Mouse (Mus musculus) thymus, postnatal 4 days (tissue): ENCODE measurements around the gene Smg6.

Source experiments
- DNase-seq: peaks from one replicate; pipeline ENCODE4 v3.0.0; 2021

Gene Smg6

DNA sequence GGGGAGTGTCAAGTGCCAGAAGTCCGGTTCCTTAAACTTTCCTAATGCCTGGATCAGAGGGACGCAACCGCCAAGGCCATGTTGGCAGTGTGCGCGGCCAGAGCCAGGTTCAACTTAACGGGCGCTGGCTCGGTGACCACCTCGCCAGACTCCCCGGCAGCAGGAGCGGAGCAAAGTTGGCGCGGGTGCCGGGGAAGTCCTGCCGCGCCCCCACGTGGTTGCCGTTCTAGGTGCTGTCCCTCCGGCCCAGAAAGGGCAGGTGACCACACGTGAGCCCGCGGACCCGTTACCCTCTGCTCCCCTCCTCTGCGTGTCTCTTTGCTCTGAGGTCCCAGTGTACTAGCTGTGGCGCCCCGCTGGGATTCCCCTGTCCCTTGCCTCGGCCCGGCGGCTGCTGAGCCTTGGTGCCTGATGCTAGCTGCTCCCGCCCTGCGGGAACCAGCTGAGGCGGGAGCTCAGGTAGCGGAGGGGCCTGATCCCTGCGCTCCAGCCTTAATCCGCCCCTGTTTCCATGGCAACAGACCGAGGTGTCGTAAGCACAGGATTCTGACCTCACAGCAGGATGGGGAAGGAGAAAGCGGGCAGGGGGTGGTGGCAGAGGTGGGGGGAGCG, 269.3 kb downstream of the Smg6 start:
- peak; percentile 77 for DNase-seq

DNA sequence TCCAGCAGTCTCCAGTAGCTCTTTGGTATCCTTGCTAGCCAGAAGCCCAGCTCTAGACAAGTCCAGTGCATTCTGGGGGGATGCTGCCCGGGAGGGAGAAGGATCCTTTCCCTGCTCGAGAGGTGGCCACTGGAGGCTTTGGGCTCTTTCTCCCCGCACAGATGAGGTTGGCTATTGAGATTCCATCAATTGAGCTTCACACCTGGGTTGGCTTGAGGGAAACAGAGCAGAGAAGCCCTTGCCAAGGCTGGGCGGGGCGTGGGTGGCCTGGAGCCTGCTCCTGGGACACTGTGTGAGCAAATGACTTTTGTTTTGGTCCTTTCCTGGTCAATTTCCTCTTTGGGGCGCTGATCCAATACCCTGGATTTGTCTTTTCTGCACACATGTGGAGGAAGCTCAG, 270.5 kb downstream of the Smg6 start:
- no peak for DNase-seq

DNA sequence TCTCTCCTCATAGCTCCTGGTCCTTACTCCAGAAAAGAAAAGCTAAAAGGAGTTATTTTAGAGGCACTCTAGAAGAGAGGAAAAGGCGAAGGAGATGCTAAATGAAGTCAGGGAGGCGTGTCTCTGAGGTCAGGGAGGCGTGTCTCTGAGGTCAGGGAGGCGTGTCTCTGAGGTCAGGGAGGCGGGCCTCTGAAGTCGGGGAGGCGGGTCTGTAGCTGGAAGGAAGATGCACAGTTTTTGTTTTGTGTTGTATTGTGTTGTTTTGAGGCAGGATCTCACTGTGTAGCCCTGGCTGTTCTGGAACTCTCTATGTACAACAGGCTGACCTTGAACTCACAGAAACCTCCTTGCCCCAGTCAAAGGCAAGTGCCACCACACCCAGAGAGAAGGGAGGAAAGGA, 272.3 kb downstream of the Smg6 start:
- DNase-seq, result peak; percentile 52

DNA sequence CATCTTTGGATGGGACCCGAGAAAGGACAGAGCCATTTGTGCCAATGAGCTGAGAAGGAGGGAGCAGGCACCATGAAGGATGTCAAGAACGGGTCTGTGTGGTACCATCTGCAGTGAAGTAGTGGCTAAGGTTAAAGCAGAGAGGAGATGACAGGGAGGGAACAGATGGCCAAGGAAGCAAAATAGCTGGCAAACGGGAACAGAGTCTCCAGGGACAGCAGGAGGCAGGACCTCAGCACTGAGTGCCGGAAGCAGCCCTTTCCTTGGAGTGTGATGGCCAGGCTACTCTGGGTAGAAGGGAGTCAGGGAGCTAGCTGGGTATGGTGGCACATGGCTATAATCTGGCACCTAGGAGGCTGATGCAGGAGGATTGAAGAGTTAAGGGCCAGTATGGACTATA, 273.2 kb downstream of the Smg6 start:
- DNase-seq, result no peak

DNA sequence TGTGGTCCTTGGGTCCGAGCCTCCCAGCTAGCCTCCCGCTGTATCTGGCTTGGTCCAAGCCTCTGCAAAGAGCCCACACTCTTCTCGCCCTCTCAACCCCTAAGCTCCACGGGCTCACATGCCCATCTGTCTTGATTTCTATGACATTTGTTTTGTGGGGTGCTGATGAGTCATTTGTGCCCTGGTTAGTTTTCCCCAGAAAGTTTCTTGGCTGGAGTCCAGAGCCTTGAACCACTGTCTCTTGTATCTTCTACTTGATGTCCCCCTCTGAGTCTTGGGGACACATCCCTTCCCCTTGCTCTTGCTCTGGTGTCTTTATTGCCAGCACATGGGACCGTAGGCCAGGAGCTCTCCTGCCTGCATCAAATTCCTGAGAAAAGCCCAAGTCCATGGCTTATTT, 274.3 kb downstream of the Smg6 start:
- DNase-seq, result no peak

DNA sequence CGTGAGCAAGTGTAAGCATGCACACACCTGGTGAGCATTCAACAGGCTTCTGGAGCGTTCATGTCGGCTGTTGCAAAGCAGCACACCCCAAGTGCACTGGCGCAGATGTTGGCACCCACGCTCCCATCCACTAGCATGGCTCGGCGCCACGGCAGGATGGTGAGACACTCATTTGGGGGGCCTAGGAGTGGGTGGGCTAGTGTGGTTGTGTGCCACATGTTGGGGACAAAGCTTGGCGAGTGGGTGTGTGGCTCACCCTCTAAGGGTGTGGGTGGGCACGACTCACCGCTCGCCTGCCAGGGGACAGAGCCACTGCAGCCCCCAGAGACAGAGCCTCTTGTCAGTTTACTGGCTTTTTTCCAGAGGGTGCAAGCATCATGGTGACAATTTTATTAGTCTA, 275.3 kb downstream of the Smg6 start:
- DNase-seq, result no peak

DNA sequence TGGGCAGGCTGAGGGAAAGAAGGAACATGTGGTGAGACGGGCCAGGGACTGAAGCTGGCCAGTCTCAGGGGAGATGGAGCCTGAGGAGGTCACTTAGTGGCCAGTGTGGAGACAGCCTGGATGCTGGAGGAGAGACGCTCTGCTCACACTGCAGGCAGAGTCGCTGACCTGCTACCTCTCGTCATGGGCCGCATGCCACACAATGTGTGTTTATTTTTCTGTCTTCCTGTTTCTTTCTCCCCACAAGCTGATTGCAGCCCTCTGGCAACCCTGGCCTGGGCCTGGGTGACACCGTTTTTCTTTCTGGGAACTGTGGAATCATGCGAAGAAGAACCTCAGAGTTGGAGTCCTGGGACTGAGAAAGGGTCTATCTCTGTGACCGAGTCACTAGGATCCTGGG, 276.1 kb downstream of the Smg6 start:
- no peak for DNase-seq

DNA sequence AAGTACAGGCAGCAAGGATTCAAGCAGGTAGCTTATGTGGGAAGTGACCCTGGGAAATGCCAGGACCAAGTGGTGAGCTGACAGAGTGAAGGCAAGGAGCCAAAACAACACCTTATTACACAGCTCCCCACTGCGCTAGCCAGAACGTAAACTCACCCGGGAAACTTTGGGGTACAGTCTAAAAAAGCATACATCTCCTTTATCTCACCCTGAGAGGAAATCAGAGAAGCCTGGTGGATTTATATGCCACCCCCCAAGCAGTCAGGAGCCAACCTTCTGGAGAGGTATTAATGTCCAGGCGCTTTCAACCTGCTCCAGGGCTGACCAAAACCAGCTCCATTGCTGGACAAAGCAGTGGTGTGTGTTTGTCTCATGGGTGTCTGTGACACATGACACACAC, 278.3 kb downstream of the Smg6 start:
- no peak for DNase-seq

DNA sequence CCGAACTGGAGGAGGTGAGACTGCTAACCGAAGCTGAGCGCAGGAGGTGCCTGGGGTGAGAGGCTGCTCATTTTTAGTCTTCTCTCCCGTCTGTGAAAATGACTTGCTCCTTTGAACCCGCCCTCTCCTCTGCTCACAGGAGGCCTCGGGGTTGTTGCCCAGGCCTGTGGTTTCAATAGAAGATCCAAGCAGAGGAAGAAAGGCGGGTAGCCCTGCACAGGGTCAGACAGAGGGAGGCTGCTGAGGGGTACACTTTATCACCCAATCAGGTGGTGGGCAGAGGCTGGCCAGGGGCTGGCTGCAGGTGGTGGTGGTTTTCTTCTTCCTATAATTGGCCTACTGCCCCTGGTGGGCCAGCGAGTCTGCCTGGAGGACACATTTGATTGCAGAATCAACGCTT, 278.8 kb downstream of the Smg6 start:
- no peak for DNase-seq

DNA sequence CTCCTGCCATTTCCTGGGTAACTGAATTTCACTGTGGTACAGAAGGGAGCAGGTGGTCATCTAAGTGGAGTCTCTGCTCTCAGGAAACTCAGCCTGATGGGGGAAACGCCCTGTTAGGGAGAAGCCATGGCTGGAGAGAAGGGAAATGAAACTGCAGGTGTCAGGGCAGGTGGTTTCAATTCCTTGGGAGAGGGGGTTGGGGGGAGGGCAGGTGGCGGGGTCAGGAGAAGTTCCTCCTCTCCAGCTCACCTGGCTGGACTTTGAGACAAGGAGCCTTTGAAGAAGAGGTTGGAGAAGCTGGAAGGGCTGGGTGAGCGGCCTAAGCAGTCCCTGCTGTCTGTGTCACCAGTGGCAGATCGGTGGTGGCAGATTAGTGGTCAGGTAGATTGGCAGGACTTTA, 280.7 kb downstream of the Smg6 start:
- DNase-seq, result no peak

DNA sequence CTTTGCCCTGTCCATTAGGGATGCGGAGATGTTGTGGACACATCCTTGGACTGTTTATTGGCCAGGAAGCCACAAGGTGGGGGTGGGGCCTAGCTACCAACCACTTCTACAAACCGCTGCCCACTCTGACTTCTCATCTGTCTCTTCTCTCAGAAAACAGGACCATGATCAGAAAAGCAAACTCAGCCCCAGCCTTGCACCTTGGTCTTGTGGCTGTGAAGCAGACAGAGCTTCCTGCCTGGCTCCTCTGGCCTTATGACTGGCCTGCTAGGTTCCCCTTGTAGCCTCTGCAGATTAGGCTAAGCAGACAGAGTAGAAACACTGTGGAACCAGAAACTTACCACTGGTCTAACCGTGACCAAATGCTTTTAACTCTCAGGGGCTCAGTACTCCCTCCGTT, 283.7 kb downstream of the Smg6 start:
- no peak for DNase-seq

DNA sequence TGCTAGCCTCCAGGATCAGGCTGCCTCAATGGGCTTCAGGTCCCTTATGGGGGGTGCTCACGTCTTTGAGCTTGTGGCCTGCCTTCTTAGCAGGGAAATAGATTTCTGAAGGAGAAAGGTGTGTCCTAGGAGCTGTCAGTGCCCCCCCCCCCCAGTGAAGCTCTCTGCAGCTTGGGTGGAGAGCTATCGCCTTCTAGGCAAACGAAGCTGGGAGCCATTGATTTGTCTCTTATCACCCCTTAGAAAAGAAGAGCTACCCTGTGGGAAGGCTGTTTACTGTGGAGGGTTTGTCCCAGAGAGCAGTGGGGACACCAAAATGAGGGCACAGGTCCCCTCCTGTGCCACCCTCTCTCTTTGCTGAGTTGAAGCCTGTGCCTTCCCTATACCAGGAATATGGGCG, 284.5 kb downstream of the Smg6 start:
- DNase-seq, result no peak

DNA sequence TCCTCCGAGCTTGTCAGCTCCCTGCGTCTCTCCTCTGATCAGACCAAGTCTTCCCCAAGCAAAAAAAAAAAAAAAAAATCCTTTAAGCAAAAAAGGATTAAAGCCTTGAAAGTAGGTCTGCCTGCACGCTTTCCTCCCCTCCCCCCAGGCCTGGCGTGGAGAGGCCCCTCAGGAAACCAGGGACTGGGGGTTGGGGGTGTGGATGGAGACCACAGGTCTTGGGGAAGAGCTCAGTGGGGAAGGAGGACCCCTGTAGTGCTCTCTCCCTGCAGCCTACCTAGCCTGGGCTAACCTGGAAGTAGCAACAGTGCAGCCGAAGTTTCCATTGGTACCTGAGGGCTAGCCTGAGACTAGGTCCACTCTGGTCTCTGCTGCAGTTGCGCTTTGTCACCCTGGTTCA, 285.1 kb downstream of the Smg6 start:
- DNase-seq, result no peak

DNA sequence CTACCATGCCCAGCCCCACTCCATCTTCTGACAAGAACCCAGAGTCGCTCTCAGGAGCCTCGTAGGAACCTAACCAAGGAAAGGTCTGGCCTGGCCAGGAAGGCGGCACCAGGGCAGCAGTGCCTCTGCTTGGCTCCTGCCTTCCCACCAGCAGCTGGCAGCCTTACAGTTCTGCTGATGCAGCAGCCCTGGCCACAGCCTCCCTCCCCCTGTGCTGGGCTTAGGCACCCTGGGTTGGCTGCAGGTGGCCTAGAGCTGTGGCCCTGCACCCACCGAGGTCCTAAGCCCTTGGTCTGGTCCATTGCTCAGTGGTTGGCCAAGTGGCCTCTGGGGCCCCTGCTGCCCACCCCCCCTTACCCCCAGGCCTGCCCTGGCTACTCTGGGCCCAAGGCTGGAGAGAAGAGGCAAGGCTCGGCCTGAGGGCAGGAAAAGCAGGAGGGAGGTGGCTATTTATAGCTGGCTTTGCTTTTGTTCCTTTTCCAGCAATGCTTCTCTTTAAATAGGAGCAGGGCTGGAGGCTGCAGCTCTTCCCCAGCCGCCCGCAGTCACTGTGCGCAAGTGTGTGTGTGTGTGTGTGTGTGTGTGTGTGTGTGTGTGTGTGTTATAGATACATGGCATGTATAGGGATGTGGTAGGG, 286.5 kb downstream of the Smg6 start:
- DNase-seq, result no peak

DNA sequence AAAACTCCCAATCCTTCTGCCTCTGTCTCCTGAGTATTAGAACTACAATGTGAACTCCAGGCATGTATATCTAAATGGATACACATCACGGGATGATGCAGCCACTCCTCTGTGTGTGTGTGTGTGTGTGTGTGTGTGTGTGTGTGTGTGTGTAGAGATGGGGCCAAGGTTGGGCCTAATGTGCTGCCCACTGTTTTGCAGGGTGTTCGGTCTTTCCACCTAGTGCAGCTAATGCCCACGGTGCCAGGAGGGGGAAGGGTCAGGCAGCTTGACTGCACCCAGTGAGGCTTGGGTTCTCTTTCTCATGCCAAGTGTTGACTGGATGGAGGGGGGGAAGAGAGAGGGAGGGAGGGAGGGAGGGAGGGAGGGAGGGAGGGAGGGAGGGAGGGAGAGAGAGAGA, 287.3 kb downstream of the Smg6 start:
- no peak for DNase-seq

DNA sequence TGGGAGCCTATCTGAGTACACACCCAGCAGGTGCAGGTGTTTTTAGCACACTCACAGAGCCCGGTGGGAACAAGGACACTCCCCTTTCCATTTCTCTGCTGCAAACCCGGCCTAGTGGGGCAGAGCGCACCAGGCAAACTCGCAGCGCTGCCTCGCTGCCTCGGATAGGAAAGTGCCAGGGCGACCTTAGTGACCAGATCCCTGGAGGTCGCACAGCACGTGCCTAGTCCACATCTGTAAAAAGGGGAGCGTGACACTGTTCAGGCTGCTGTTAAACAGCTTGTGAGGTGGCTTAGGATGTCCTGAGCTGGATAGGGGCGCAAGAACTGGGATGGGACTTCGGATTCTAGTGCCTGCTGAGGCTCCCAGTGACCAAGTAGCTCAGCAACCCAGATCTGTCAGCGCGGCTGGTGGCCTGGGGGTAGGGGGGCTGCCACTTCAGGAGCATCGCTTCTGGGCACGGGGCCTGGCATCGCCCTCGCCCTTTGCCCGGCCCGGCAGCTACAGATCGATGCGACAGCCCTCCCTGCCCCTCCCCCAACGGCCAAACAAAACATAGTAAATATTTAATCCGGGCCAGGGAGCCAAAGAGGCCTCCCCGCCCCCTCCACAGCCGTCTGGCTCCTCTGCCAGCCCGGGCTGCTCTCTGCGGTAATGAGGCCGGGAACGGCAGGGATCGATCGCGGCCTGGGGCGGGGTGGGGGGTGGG, 287.9 kb downstream of the Smg6 start:
- DNase-seq, result peak; percentile 64
